In the genomic region with DNA sequence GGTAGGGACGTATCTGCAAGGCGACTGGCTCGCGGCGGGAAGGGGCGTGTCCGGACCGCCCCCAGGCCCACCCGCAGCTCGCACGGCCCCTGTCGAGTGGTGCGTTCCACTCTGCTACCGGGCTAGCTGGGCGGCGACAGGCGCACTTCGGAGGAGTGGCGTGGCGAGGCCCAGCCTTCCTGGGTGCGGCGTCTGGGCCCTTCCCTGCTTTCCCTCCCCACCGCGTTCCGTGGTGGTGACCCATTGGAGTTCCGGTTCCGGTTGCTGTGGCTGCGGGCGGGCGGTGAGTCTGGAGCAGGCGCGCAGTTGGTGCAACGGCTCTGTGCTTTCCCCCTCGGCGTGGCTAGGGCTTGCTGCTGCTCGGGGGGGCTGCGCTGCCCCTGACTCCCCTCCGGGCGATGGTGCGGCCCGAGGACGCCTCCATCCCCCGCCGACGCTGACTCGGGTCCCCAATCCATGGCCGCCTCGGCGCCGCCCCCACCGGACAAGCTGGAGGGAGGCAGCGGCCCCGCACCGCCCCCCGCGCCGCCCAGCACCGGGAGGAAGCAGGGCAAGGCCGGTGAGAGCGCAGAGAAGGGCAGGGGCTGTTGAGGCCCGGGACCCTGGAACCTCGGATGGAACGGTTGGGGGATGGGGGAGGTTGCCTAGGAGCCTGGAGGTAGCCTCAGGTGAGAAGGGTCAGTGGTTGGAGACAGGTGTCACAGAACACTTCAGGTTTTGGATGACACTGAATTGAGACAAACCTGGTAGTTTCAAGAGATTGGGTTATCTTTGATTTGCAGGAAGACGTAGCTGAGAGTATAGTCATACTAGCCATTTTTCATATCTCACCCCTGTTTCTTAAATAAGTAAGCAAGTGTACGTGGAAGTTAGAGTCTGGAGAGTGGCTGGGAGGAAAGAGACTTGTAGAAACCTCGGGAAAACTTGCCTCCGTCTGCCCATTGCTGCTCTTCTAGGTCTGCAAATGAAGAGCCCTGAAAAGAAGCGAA, we compare ENCODE assay signal across 7 mouse cellular contexts. TPM values are rescaled to one million over a fixed set of nuclear protein-coding genes. Genes with fewer than 3 reads are reported as not detected.
A peak's percentile ranks its signal among the peaks of the same experiment; 100 is the strongest.
DNase-seq lines count a peak whose midpoint lies in the region; ATAC-seq lines count a peak whose summit lies in the region.

A gene (plus strand): TSS at position 44 of the 989 bp plus-strand sequence.

- H3K27ac ChIP-seq in limb, embryonic 10.5 days = peak within 1 kb of the TSS; percentile 95
- peak within 1 kb of the TSS; percentile 91 for H3K27ac ChIP-seq in midbrain, embryonic 13.5 days

- H3K27me3 ChIP-seq in limb, embryonic 10.5 days (ENCODE audit: low read depth, poor library complexity, severe bottlenecking) = no peaks in the 10 kb centered on the region
- H3K27me3 ChIP-seq in midbrain, embryonic 13.5 days = no peaks in the 10 kb centered on the region

- peak; percentile 96 for DNase-seq in adrenal gland, adult 8-10 months
- DNase-seq in embryo, embryonic 9.5 days (ENCODE audit: extremely low spot score) = peak; percentile 95
- no peak for DNase-seq in gonadal fat pad, adult 2 months (ENCODE audit: low read depth)
- DNase-seq in kidney, adult 11 months = peak; percentile 97
- DNase-seq in limb, embryonic 10.5 days (ENCODE audit: low spot score) = peak; percentile 95
- peak; percentile 85 for DNase-seq in spleen, adult 12 weeks (ENCODE audit: low spot score)

- peaks cover 28% of the 10 kb centered on the region for H3K4me1 ChIP-seq in limb, embryonic 10.5 days
- H3K4me1 ChIP-seq in midbrain, embryonic 13.5 days (replicated peaks) = peaks cover 24% of the 10 kb centered on the region

- 2% methylated on average over 68 of the region's 68 CpGs for WGBS in limb, embryonic 10.5 days
- 2% methylated on average over 66 of the region's 68 CpGs for WGBS in midbrain, embryonic 13.5 days

- H3K4me2 ChIP-seq in midbrain, embryonic 13.5 days (replicated peaks) = peak within 1 kb of the TSS; percentile 87

- peak within 1 kb of the TSS; percentile 100 for H3K4me3 ChIP-seq in limb, embryonic 10.5 days
- H3K4me3 ChIP-seq in midbrain, embryonic 13.5 days (replicated peaks) = peak within 1 kb of the TSS; percentile 81

- H3K9me3 ChIP-seq in limb, embryonic 10.5 days (replicated peaks) = no peaks in the 10 kb centered on the region
- H3K9me3 ChIP-seq in midbrain, embryonic 13.5 days = no peaks in the 10 kb centered on the region

- ATAC-seq in midbrain, embryonic 13.5 days = peak; percentile 99

- H3K36me3 ChIP-seq in limb, embryonic 10.5 days = peaks cover 75% of the 10 kb centered on the region
- peaks cover 49% of the 10 kb centered on the region for H3K36me3 ChIP-seq in midbrain, embryonic 13.5 days

- H3K9ac ChIP-seq in midbrain, embryonic 13.5 days (replicated peaks) = peak within 1 kb of the TSS; percentile 90

RNA-seq across cellular contexts. Expression of the gene that starts here (rescaled TPM):
- 10 to 100 TPM; 42.1 to 45.1 (median 44.3) TPM for total RNA-seq in adrenal gland, adult 8-10 months (2022)
- polyA plus RNA-seq in gonadal fat pad, adult 2 months (2012; rRNA removed) = 38.0 and 43.3 TPM in 2 replicates
- polyA plus RNA-seq in limb, embryonic 10.5 days (2016; fragmentation: Nextera tagmentation; extraction: Ambion mirVana) = 50.7 and 53.5 TPM in 2 replicates
- 37.4 and 43.4 TPM in 2 replicates for polyA plus RNA-seq in midbrain, embryonic 13.5 days (2015; fragmentation: Nextera tagmentation; extraction: Ambion mirVana)
